Mouse (Mus musculus): Measurements from ENCODE around the gene Nme4.
"Not testable (repeated sequence)": the region's sequence is repeated elsewhere in the genome, so short reads cannot be mapped to it uniquely, and the experiment has no call there.

Gene Nme4

DNA sequence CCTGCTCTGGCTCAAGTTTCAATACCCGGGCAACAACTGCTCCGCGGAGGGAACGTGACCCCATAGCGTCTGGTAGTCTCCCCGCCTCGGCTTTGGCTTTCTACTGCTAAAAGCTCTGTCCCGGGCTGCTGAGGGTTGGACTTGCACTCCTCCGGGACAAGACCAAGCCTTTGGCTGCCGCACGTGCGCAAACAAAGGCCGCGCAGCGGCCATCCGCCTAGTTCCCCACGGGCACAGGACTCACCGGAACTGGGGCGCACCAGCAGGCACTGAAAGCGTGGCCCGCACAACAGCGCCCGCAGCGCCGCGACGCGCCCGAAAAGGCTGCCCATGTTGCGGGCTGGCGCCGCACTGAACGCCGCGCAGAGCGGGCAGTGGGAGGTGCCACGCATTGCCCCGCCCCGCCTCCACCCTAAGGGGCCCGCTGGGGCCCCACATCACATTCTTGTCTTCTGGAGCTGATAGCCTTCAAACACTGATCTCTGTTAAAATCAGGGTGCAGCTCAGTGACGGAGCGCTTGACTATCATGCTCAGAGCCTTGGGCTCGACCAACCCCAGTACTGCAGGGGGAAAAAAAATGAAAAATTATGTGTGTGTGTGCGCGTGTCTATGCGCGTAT is at the start of gene Nme4:
TSS of gene Nme4 (minus strand) at position 482 of the 620 bp plus-strand sequence.
- DNase-seq (ENCODE audit: low spot score in 2 of 2), result no peak

DNA sequence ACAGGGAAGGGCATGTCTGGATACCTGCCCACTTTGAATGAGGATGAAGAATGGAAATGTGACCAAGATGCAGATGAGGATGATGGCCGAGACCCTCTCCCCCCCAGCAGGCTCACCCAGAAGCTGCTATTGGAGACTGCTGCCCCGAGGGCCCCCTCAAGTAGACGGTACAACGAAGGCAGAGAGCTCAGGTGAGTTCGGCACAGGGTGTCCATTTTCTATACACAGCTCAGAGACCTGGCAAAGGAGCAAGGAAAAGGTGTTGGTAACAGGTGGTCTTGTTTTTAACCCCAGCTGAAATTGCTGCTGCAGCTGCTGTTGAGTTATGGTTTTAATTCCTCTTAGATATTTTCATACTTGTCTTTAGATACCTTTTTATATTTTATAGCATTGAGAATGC is 48.0 kb upstream of the Nme4 start:
- DNase-seq (ENCODE audit: low spot score in 2 of 2), result no peak

DNA sequence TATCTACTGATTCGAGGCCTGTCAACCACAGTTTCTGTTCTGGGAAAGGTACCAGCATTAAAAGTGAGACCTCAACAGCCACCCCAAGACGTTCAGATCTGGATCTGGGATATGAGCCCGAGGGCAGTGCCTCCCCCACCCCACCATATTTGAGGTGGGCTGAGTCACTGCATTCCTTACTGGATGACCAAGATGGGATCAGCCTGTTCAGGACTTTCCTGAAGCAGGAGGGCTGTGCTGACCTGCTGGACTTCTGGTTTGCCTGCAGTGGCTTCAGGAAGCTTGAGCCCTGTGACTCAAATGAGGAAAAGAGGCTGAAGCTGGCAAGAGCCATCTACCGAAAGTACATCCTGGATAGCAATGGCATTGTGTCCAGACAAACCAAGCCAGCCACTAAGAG is 47.4 kb upstream of the Nme4 start:
- no peak for DNase-seq (ENCODE audit: low spot score in 2 of 2)

DNA sequence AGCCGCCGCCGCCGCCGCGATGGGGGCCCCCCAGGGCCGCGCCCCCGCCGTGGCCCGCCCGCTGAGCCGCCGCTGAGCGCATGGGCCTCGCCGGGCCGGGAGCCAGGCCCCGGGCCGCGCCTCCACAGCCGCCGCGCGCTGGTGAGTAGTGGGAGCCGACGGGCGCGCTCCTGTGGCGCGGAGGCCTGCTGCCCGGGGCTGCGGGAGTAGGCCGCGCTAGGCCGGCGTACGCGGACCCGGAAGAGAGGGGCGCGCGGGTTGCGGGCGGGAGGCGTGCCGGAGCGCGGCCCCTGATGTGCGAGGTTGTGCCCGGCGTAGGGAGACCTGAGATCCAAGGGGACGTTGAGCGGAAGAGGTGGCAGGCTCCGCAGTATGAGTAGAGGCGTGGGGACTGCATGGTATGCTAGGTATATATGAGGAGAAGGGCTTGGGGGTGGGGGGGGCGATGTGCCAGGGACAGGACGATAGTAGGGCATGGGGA is 43.5 kb upstream of the Nme4 start:
- peak; percentile 26 to 31 for DNase-seq (ENCODE audit: low spot score in 2 of 2)

DNA sequence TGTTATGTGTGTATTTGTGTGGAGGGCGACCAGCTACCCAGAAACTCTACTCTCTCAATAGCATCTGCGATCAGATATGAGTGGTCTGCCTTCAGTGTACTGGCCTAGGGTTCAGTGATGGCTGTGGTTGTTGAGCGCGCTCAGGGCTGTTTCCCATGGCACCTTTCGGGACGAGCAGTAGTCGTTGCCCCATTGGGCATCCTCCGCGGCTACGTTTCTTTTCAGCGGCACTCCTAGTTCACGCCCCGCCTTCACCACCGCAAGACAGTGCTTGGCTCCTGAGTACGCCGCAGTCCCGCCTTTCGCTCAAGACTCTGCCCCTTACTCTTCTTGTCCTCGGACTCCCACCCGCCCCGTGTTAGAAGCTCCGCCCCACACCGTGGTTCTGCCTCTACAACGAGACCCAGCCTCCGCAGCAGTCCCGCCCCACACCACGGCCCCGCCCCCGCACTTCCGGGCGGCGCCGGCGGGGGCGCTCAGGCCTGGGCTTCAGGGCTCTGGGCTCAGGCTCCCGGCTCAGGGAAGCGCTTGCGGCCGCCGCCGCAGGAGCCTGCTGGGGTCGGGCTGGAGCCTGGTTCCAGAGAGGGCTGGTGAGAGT is 42.9 kb upstream of the Nme4 start, which contains the start of gene Axin1:
TSS of gene Axin1 (plus strand) at position 450 of the 598 bp plus-strand sequence.
- peak; percentile 87 to 93 for DNase-seq (ENCODE audit: low spot score in 2 of 2)

DNA sequence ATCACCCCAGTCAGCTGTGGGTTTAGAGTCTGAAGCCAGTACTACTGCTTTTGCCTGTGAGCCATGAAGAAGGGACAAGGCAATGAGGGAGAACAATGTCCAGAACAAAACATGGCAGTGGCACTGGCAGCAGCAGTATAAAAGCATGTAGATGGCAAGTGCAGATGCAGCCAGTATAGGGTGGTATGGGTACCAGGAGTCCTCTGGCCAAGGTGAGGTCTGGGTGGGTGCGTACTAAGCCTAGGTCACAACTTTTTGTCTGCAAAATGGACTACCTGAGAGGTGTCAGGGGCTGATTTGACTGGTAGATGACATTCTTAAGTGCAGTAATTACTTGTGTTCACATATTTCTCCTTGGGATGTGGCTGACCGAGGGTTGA is 42.3 kb upstream of the Nme4 start:
- no peak for DNase-seq (ENCODE audit: low spot score in 2 of 2)

DNA sequence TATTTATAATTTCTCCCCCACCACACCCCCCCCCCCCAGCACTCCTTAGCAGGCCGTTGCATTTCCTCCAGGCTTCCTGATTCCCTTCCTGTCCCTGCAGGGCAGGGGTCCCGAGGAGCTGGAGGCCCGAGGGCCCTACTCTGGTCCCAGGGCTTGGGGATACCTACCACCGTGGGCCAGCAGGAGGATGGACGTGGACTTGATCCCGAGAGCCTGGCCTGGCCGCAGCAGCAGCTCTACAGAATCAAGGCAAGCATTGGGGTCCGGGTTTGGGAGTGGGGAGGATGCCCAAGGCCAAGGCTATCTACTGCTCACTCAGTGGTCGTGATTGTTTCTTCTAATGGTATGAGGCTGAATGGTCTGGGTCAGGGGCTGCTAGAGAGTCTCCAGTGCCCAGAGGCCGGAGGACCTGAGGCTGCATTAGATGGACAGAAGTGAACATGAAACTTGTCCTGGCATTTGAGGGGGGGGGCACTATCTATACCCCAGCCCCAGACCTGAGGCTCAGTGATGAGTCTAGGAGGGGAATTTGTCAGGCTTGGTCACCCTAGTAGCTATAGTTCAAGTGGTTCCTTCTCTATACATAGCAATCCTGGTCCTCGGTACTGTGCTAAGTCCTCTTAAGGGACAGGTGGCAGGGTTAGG is 41.8 kb upstream of the Nme4 start:
- no peak for DNase-seq (ENCODE audit: low spot score in 2 of 2)

DNA sequence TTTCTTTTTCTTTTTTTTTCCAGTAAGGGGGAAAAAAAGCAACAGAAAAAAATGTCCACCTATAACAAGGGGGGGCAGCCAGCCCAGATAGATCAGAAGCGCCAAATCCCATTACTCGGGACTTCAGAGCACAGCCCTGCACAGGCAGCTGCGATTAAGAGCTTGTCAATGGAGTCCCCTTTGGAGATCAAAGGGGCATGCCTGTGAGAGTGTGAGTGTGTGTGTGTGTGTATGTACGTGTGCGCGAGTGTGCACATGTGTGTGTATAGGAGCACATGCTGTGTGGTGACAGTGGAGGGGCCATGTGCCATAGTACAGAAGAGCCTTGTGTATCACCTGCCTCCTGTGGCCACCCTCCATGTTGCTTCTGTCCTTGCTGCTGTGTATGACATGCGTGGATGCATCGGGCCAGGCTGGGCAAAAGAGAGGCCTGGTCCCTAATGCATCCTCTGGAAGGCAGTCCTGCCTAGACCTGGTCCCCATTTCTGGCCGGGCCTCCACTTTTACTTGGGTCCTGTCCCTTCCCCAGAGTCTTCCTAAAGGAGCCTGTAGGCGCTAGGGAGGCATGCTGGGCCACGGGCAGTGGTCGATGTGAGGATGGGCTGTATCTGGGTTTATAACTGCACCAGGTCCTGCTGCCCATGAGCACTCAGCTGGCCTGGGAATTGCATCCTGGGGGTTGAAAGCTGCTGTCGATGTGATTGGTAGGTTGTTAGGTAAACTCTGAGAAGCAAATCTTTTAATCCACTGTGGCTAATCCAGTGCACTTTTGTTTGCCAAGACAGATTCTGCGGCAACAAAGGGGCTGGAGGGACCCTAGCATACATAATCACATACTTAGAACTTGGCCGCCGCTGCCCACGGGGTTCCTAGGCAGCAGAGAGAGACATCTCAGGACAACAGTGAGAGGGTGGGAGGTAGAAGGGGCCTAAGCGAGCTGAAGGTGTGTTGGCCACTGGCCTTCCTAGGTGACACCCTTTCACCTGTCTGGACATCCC is 36.8 kb upstream of the Nme4 start:
- no peak for DNase-seq (ENCODE audit: low spot score in 2 of 2)

DNA sequence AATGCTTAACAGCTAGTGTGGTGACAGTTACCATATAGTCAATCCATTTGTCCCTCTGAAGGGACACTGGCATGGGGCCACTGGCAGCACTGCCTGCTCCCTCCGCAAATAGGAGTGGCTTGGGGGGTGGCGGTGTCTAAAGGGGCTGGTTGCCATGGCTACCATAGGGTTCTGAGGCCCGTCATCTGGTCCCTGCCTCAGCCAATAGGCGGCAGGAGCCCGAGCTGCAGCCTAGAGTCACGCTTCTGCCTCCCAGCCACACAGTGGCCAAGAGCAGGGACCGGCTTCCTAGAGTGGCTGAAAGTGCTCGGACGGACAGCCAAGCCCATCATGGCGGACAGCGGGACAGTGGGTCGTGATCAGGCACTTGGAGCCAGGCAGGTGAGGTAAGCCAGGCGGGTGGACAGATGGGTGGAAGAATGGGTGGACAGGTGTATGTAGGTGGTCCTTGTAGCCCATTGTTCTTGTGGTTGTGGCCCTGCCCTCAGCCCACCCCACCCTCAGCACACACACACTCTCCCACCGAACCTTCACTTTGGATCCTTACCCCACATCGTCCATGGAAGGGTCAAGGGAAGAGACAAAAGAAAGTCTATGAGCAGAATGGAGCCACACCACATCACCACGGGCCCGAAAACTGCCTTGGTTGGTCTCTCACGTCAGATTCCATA is 35.8 kb upstream of the Nme4 start:
- DNase-seq (ENCODE audit: low spot score in 2 of 2), result no peak

DNA sequence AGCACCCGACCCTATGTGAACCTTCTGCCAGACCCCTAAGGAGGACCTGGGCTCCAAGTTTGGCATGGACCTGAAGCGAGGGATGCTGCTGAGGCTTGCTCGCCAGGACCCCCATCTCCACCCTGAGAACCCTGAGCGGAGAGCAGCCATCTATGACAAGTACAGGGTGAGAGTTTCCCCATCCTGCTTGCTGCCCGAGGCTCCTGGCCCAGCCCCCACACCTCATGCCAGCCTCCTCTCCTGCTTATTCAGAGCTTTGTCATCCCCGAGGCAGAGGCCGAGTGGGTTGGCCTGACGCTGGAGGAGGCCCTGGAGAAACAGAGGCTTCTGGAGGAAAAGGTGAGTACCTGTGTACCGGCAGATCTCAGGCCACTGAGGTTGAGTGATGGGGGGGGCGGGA is 29.8 kb upstream of the Nme4 start:
- no peak for DNase-seq (ENCODE audit: low spot score in 2 of 2)

DNA sequence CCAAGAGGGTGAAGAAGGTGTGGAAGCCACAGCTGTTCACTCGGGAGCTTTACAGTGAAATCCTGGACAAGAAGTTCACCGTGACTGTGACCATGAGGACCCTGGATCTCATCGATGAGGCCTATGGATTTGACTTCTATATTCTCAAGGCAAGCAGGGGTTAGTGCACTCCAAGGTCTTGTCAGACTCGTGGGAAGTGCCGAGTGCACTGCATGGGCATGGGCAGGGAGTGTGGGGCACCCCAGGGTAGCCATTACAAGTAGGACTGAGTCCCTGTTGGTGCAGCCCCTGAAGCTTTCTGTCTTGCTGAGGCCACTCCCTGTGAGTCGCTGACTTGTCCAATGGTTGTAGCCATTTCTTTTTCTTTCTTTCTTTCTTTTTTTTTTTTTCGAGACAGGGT is 29.2 kb upstream of the Nme4 start:
- DNase-seq (ENCODE audit: low spot score in 2 of 2), result no peak

DNA sequence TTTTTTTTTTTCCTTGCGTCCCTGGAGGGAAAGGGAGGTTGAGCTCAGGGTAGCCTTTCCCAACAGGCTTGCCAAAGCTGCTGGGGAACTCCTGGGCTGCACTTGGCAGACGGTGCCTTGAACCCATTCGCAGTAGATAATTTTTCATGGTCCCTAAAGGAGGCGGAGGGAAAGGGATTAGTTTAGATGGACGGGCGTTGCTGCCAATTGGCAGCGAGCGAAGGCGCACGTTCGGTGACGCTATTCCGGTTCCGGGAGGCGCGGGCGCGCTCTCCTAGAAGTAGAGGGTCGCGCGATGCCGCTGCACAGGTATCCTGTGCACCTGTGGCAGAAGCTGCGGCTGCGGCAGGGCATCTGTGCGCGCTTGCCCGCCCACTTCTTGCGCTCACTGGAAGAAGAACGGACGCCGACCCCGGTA is 27.9 kb upstream of the Nme4 start, which contains the start of gene Mrpl28:
TSS of gene Mrpl28 (plus strand) at position 234 of the 418 bp plus-strand sequence.
- peak; percentile 87 to 88 for DNase-seq (ENCODE audit: low spot score in 2 of 2)

DNA sequence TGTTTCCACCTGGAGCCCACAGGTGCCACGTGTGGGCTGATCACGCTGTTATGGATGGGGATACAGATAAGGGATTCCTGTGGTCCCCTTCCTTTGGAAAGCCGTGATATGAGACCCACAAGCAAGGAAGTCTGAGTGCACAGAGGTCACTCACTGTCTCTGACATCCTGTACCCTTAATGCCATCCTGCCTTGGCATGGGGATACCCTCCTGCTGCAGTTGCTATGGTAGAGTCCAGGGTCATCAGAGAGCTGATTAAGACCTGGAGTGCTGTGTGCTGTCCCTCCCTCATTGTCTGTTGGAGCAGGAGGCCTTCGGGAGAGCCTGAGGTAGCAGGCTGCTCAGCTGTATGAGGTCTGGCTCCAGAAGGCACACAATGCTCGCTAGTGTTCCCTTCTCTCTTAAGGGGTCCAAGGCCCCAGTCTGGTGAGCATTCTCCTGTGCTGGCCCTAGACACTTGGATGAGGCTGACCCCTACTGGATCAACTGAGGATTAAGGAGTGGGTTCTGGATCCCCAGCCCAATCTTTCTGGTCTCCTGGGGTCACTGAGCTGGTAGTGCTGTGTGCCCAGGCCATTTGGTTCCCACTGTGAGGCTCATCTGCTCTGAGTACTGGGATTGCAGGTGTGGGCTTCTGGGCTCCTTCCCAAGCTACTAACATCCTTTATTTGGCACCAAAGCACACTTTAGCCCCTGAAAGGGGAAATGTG is 27.2 kb upstream of the Nme4 start:
- DNase-seq (ENCODE audit: low spot score in 2 of 2), result no peak

DNA sequence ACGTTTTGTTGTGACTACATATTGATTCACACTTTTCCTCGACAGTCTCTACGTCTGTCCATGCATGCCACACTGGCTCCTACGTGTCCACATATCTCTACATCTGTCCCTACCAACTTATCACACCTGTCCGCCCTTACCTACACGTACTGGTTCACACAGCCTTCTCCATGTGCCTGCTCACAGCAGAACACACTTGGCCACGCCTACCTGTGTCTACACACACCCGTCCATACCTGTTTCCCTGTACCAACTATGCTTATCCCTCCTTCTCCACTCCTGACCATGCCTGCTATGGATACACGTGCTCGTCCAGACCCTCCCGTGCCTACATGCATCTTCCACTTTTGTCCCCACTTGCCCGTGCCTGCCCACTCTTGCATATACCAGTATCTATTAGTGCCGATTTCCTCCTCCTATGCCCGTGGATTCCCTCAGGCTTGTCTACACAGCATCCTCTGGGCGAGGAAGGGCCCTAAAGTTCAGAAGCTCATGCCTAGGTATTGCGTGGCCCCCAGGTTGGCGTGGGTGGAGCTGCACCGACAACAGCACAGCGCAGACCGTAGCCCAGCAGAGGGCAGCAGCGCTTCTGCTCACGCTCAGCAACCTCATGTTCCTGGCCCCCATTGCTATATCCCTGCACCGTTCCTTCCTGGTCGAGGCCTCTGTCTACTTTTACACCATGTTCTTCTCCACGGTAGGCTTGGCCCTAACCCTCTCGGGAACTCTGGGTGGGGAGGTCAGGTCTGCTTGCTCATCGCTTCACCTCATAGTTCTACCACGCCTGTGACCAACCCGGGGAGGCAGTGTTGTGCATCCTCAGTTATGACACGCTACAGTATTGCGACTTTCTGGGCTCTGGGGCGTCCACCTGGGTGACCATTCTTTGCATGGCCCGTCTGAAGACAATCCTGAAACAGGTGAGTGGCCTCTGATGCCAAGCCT is 24.6 kb upstream of the Nme4 start:
- peak in 1 of 2 experiments; percentile 44 for DNase-seq (ENCODE audit: low spot score in 2 of 2)

DNA sequence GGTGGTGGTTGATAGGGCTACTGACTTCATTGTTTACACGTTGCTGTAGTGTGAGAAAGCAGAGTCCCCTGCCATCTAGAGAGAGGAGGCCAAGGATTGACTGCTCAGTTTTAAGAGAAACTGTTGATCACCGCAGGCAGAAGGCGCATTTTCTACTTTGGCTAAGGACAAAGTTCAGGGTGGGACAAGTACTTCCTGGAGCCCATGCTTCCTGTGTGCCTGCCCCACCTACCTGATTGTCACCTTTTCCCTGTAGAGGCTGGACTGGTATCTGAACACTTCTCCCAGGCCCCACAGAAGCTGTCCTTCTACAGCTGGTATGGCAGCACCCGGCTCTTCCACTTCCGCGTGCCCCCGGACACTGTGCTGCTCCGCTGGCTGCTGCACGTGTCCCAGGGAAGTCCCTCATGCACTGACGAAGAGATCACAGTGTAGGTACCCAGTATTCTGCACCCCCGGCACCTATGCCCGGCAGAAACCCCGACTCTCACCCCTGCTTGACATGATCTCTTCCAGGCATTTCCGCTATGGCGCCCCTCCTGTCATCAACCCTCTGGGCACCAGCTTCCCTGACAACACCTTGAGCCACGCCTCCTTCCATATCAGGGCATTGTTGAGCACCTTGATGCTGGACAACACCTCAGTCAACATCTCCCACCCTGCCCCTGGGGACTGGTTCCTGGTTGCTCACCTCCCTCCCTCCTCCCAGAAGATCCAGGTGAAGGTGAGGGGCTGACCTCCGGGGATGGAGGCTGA is 21.3 kb upstream of the Nme4 start:
- DNase-seq (ENCODE audit: low spot score in 2 of 2), result no peak

DNA sequence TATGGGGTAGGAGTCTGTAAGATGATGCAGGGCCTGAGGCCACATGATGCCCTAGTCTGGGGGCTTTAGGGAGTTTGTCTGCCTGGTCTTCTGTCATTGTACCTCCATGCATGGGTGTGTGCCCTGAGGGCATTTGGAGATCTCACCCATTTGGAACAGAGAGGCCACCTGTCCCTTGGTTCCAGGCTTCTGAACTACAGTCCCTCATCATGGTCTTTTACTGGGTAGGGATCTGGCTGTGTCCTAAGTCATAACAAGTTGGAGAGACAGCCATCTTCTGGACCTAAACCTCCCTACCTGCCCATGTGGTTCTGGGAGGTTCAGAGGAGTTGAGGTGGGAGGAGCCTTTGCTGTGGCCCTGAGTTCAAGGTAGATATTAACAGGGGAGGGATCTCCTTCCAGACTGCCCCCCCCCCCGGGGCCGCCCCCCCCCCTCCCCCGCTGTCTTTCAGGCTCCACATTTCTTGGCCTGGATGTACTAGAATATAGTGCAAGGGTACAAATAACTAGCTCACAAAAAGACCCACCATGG is 20.6 kb upstream of the Nme4 start:
- no peak for DNase-seq (ENCODE audit: low spot score in 2 of 2)

DNA sequence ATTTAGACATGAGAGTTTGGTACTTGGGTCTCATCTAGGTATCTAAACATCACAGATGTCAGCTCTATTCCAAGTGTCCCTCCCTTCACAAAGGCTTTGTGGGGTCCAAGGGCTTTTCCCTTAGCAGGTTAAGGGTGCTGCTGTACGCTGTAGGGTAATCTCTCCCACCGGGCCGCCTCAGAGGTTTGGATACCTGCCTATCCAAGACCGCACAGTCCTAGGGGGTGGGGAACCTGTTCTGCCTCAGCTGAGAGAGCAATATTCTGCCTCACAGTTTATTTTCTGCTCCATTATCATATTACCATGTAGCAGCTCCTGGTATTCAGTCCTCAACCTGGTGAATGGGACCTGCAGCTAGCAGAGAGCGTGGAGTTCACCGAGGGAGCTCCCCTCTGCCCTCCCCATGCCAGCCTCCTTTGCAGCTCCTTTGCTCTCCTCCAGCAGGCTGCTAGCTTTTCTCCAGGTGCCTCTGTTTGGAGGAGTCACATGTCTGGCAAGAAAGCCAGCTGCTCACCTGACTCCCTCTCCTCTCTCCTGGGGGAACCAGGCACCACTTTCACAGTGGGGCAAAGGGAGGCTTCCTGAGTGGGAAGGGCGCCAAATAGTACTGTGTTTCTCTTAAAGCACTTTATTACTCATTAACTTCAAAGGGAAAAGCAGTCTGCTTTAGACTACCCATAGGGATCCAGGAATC is 19.9 kb upstream of the Nme4 start:
- no peak for DNase-seq (ENCODE audit: low spot score in 2 of 2)

DNA sequence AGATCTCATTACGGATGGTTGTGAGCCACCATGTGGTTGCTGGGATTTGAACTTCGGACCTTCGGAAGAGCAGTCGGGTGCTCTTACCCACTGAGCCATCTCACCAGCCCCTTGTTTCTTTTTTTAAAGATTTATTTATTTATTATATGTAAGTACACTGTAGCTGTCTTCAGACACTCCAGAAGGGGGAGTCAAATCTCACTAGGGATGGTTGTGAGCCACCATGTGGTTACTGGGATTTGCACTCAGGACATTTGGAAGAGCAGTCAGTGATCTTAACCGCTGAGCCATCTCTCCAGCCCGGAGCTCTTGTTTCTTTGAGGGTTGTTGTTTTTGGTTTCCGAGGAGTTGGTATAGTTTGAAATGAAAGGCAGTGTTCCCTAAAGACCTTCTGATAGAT is 19.1 kb upstream of the Nme4 start:
- not testable (repeated sequence) for DNase-seq (ENCODE audit: low spot score in 2 of 2)

Data from urinary bladder, postnatal 36 days (tissue).